Mouse (Mus musculus): ENCODE measurements around the gene Aars2. TPM values are rescaled to one million over a fixed set of nuclear protein-coding genes. Genes with fewer than 3 reads are reported as not detected.

Gene Aars2
- total RNA-seq, 2 experiments from 2014 or later = 15.0 to 16.0 TPM

Other genes with a start within 250 kb of the Aars2 start
- gene Cdc5l, start 73.1 kb upstream of the Aars2 start, total RNA-seq (2021) = 10 to 100 TPM; 31.3 to 33.9 TPM
- gene Spats1, start 31.4 kb upstream of the Aars2 start, total RNA-seq (2021) = under 1 TPM in 1 of 2 experiments, not detected in 1; 0.20 TPM
- not detected for gene Tcte1, start 16.6 kb downstream of the Aars2 start, total RNA-seq (2021)
- gene Tmem151b, start 42.8 kb downstream of the Aars2 start, total RNA-seq (2021) = under 1 TPM in 1 of 2 experiments, not detected in 1; 0.06 TPM
- gene Nfkbie, start 48.9 kb downstream of the Aars2 start, total RNA-seq (2021) = 1 to 10 TPM; 1.1 to 1.4 TPM
- gene Slc35b2, start 57.0 kb downstream of the Aars2 start, total RNA-seq (2021) = 10 to 100 TPM; 25.6 to 28.6 TPM
- gene Hsp90ab1, start 66.4 kb downstream of the Aars2 start, total RNA-seq (2021) = 100 to 1,000 TPM; 735 to 778 TPM
- 10 to 100 TPM; 59.2 to 71.6 TPM for gene Slc29a1, start 92.8 kb downstream of the Aars2 start, total RNA-seq (2021)
- gene Mymx, start 95.3 kb downstream of the Aars2 start, total RNA-seq (2021) = 1 to 10 TPM; 6.2 to 7.3 TPM
- under 1 TPM; 0.10 to 0.13 TPM for gene Capn11, start 152.5 kb downstream of the Aars2 start, total RNA-seq (2021)
- gene Mrpl14, start 179.5 kb downstream of the Aars2 start, total RNA-seq (2021) = 10 to 100 TPM; 83.3 to 86.3 TPM
- 10 to 100 TPM; 52.9 to 57.0 TPM for gene Tmem63b, start 180.1 kb downstream of the Aars2 start, total RNA-seq (2021)
- not detected for gene 1600014C23Rik, start 227.0 kb downstream of the Aars2 start, total RNA-seq (2021)

Measured in gastrocnemius, postnatal 14 days (tissue).